Mouse (Mus musculus) liver, embryonic 15.5 days (tissue): ENCODE results near the gene Sergef. TPM values are rescaled to one million over a fixed set of nuclear protein-coding genes. Genes with fewer than 3 reads are reported as not detected.

Source experiments
- ATAC-seq: fragments of 200-750 bp; cut with Nextera tagmentation; 2 replicates; pipeline ENCODE4 v1.8.0; 2017; ENCODE audit warnings: moderate number of reproducible peaks, mild to moderate bottlenecking, moderate library complexity; ENCODE audit not compliant: insufficient read depth
- H3K27ac ChIP-seq: fragments of 300-500 bp; sonication (generic); replicated peaks from 2 replicates; pipeline ENCODE4 v1.5.1; 2015; ENCODE audit warnings: mild to moderate bottlenecking, inconsistent platforms
- H3K27me3 ChIP-seq: fragments of 300-500 bp; sonication (generic); 2 replicates; pipeline ENCODE4 v1.6.1; 2015; ENCODE audit warnings: mild to moderate bottlenecking, inconsistent platforms
- H3K36me3 ChIP-seq: fragments of 300-500 bp; sonication (generic); replicated peaks from 2 replicates; pipeline ENCODE4 v1.6.1; 2015; ENCODE audit warnings: moderate library complexity, mild to moderate bottlenecking, inconsistent platforms
- H3K4me1 ChIP-seq: fragments of 300-500 bp; sonication (generic); replicated peaks from 2 replicates; pipeline ENCODE4 v1.6.1; 2015; ENCODE audit warnings: inconsistent platforms
- H3K4me2 ChIP-seq: fragments of 300-500 bp; sonication (generic); 2 replicates; pipeline ENCODE4 v1.6.1; 2015; ENCODE audit warnings: moderate library complexity, mild to moderate bottlenecking, inconsistent platforms
- H3K4me3 ChIP-seq: fragments of 300-500 bp; sonication (generic); replicated peaks from 2 replicates; pipeline ENCODE4 v1.5.1; 2015; ENCODE audit warnings: mild to moderate bottlenecking, inconsistent platforms
- H3K9ac ChIP-seq: fragments of 300-500 bp; sonication (generic); 2 replicates; pipeline ENCODE4 v1.6.1; 2015; ENCODE audit warnings: moderate library complexity, mild to moderate bottlenecking, inconsistent platforms
- H3K9me3 ChIP-seq: fragments of 300-500 bp; sonication (generic); replicated peaks from 2 replicates; pipeline ENCODE4 v1.6.1; 2016; ENCODE audit warnings: inconsistent platforms
- WGBS: fragments of 180-500 bp; shearing (Covaris S2); methylation state at CpG from one replicate; pipeline ENCODE4 v1.1.7; 2015; ENCODE audit warnings: mixed read lengths; ENCODE audit not compliant: insufficient replicate concordance; 5-methylcytosine and 5-hydroxymethylcytosine counted together
- polyA plus RNA-seq: library from polyadenylated mRNA; unstranded; fragments of >200 nt; fragmentation: Nextera tagmentation; extraction: Ambion mirVana; gene quantifications from 2 replicates; pipeline ENCODE4 v1.2.1, GENCODE M21; 2015

Sergef gene
- polyA plus RNA-seq, 1 experiment from 2014 or later = 5.2 TPM

DNA sequence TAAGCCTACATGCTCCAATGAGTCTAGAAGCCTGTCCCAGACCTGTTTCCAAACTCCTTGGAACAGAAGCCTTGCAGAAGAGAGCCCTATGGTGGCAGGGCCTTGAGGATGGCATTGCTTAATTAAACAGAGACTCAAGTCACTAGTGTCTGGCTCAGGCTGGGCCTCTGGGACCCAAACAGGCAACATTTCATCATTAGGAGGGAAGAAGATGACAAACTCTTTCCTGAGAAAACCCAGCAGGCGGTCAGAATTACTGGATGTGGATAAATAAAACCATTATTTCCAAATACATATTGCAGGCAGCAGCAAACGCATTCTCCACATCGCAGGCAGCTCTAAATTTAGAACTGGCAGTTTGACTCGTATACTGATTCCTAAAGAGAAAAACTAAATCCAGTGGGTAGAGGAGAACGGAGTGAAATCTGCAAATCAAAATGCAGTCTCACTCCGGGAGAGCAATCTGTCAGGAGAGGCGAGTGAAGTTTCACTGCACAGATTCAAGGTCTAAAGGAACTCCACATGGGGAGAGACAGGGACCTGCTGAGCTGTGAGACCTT lies 173.1 kb downstream of the Sergef start:
- no peak for ATAC-seq
- no peak overlapping the region for H3K9ac ChIP-seq
- no peak overlapping the region for H3K27ac ChIP-seq
- H3K4me1 ChIP-seq = no peaks in the 10 kb centered on the region
- no peak overlapping the region for H3K4me2 ChIP-seq
- H3K27me3 ChIP-seq = no peaks in the 10 kb centered on the region
- H3K4me3 ChIP-seq = no peak overlapping the region
- H3K36me3 ChIP-seq = no peaks in the 10 kb centered on the region
- 61% methylated on average over 7 of the region's 7 CpGs for WGBS
- no peaks in the 10 kb centered on the region for H3K9me3 ChIP-seq

DNA sequence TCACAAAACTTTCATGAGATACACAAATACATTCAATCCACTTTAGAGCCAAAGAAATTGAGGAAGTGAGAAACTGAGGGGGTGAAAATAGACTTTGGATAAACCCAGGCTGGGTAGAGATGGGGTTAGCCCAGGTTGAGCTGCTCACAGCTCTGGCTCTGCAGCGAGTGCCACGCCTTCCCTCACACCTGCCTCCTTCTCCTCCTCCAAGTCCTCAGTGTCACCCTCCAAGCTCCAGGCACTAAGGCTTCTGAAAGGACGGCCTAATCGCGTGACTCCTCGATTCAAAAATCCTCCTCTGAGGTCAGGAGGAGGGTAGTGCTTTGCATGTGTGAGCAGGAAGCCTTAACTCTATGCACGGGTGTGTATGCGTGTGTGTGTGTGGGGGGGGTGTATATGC lies 176.5 kb downstream of the Sergef start:
- Histone ChIP-seq H3K27me3 (no peaks in the 10 kb centered on the region), H3K4me1 (no peaks in the 10 kb centered on the region), H3K9me3 (no peaks in the 10 kb centered on the region), H3K4me3 (no peak overlapping the region), H3K36me3 (no peaks in the 10 kb centered on the region), H3K9ac (no peak overlapping the region), H3K4me2 (no peak overlapping the region), H3K27ac (no peak overlapping the region)
- ATAC-seq = no peak
- 67% methylated on average over 8 of the region's 8 CpGs for WGBS

DNA sequence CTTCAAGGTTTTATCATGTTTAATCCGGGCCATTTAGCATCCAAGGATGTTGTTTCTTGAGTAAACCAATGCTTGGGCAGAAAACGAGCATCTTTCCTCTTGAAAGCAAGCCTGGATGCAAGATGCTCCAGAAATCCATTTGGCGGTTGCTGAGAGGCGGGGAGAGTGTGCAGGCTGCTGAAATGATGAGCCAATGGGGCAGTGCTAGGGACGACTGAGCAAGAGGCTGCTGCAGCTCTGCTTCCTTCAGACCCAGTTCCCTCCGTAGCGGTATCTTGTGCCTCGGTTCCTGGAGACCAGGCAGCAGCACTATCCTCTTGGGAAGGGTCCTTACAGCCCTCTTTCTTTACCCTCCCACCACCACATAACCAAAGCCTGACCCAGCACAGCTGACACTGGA lies 177.3 kb downstream of the Sergef start:
- H3K27ac ChIP-seq = no peak overlapping the region
- no peaks in the 10 kb centered on the region for H3K27me3 ChIP-seq
- no peaks in the 10 kb centered on the region for H3K9me3 ChIP-seq
- no peak overlapping the region for H3K4me3 ChIP-seq
- H3K9ac ChIP-seq = no peak overlapping the region
- no peaks in the 10 kb centered on the region for H3K36me3 ChIP-seq
- H3K4me2 ChIP-seq = no peak overlapping the region
- WGBS = 53% methylated on average over 8 of the region's 8 CpGs
- no peaks in the 10 kb centered on the region for H3K4me1 ChIP-seq
- ATAC-seq = no peak

DNA sequence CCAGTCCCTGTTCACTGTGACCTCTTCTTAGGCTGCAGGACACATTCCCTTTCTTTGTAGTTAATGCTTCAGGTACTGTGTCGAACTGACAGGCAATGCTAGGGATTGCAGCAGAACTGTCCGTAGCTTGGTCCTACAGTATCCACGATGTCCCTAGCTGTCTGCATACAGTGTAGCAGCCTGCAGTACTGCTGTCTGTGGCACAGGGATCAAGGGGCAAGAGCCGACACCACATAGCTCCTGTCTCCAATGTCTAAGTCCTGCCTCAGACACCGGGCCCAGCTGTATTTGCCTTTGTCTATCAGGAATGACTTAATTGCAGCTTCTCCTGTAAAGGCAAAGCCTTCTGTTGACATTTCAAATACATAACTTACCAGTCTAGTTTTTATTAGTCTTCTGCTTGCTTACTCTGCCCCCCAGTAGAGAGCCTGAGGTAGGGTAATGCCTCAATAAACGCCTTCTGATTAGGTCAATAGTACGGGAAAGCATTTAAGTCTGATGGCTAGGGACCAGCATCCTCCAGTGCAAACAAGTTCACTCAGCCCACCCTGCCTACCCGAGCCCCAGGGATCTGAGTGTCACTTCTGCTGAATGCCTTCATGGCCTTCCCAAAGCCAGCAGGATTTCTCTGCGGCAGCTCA lies 179.9 kb downstream of the Sergef start:
- Histone ChIP-seq H3K27me3 (no peaks in the 10 kb centered on the region), H3K9me3 (no peaks in the 10 kb centered on the region), H3K9ac (no peak overlapping the region), H3K36me3 (no peaks in the 10 kb centered on the region), H3K4me3 (no peak overlapping the region), H3K27ac (no peak overlapping the region), H3K4me1 (no peaks in the 10 kb centered on the region), H3K4me2 (no peak overlapping the region)
- no peak for ATAC-seq
- WGBS = 70% methylated on average over 9 of the region's 9 CpGs

DNA sequence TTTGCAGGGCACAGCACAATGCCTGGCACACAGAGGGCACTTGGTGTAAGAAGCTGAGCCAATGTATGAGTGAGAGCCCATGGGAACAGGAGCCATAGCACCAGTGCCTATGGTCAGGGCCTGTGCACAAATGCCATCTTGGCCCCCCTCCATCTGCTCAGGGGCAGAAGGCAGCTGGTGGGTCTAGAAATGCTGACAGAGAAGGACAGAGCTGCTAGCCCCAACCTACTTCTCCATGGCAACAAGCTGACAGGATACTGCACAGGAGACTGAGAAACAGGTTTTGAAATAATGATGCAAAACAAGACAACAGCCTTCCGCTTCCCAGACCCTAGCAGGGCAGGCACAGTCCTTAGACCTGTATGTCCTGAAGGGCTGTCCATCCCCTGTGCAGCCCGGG lies 180.4 kb downstream of the Sergef start:
- 63% methylated on average over 2 of the region's 2 CpGs for WGBS
- H3K9ac ChIP-seq = no peak overlapping the region
- H3K36me3 ChIP-seq = no peaks in the 10 kb centered on the region
- no peaks in the 10 kb centered on the region for H3K4me1 ChIP-seq
- ATAC-seq = no peak
- H3K4me2 ChIP-seq = no peak overlapping the region
- no peaks in the 10 kb centered on the region for H3K27me3 ChIP-seq
- H3K4me3 ChIP-seq = no peak overlapping the region
- H3K9me3 ChIP-seq = no peaks in the 10 kb centered on the region
- H3K27ac ChIP-seq = no peak overlapping the region

DNA sequence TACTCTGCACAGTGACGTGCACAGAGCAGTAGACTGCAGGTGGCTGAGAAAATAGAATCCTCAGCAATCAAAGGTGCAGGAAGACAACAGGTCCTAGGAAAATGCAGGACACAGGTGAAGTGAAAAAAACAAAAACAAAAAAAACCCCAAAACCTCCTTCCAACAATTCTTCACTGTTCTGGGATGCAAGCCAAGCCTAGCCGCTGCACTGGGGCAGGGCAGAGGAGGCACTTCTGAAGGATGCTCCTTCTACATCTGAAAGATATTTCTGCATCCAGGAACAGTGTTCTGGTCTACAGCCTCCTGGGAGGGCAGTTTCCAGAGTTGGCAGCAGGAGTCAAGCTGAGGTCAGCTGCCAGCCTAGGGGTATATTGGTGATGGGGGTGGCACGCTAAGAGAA lies 181.7 kb downstream of the Sergef start:
- no peaks in the 10 kb centered on the region for H3K36me3 ChIP-seq
- H3K4me2 ChIP-seq = no peak overlapping the region
- H3K27ac ChIP-seq = no peak overlapping the region
- H3K9me3 ChIP-seq = no peaks in the 10 kb centered on the region
- WGBS = 61% methylated on average over 3 of the region's 3 CpGs
- no peak overlapping the region for H3K4me3 ChIP-seq
- no peaks in the 10 kb centered on the region for H3K27me3 ChIP-seq
- H3K4me1 ChIP-seq = no peaks in the 10 kb centered on the region
- no peak overlapping the region for H3K9ac ChIP-seq
- ATAC-seq = no peak

DNA sequence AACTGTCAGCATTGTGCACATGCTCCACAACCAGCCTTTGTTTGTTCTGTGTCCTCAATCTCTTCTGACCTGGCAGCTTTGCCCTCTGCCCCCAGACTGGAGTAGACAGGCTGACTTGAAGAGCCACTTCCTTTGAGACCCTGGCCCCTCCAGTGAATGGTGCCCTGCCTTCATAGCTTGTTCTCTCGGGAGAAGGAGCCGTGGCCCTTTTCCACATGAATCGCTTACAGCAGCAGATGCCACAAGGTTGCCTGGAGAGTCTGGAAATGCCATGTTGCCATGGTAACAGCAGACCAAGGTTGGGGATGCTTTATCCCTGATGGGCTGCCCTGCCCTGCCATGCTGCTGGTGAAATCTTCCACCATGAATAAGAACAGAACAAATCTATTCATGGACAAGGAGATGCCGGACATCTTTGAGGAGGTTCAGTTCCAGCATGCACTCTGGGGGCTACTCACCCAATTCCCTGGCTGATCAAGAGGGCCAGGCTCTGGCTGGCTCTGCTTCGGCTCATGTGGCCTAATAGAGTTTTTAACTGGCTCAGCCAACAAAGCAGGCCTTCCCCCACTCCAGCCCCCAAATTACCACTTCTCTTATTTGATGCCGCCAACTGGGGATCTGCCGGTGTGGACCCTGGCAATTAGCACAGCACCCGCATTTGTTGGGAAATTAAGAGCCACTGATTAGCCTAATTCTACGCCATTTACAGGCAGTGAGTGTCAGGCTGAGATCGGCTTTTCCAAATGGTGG lies 185.5 kb downstream of the Sergef start:
- WGBS = 59% methylated on average over 10 of the region's 10 CpGs

DNA sequence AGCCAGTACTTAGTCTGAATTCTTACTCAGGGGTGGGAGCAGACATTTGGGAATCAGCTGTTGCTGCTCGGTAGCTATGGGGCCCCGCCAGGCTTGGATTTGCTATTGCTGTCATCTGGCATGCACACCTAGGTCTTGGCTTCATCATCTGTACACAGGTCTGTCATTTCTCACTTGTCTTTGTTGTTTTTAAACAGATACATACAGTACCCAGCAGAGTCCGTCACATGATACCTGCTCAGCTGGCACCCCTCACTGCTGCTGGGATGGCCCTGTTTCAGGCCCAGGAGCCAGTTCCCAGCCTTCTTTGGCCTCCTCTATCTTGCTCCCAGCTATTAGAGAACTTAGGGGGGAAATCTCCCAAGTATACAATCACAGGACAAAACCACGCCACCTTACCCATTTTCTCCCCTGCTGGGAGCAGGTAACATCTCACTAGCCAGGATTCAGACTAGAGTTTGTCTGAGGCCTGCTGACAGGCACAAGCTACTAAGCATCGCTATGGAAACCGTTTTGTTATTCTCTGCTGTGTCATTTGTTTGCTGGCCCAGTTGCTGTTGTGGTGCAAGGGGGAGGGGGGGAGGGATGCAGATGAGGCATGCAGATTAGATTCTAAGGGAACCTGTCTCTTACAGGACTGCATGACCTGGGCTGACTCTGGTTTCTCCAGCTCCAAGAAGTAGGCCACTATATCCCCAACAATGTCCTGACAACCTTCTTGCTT lies 190.5 kb downstream of the Sergef start:
- Histone ChIP-seq H3K9ac (no peak overlapping the region), H3K36me3 (no peaks in the 10 kb centered on the region), H3K4me1 (no peaks in the 10 kb centered on the region), H3K4me2 (no peak overlapping the region), H3K27ac (no peak overlapping the region), H3K4me3 (no peak overlapping the region), H3K27me3 (no peaks in the 10 kb centered on the region), H3K9me3 (no peaks in the 10 kb centered on the region)
- ATAC-seq = no peak
- 62% methylated on average over 6 of the region's 6 CpGs for WGBS

More for the DNA sequence above, 185.5 kb downstream of the Sergef start:
- ATAC-seq = no peak
- H3K4me2 ChIP-seq = no peak overlapping the region
- no peaks in the 10 kb centered on the region for H3K9me3 ChIP-seq
- no peaks in the 10 kb centered on the region for H3K4me1 ChIP-seq
- no peak overlapping the region for H3K9ac ChIP-seq
- H3K4me3 ChIP-seq = no peak overlapping the region
- no peaks in the 10 kb centered on the region for H3K36me3 ChIP-seq
- H3K27ac ChIP-seq = no peak overlapping the region
- H3K27me3 ChIP-seq = no peaks in the 10 kb centered on the region

DNA sequence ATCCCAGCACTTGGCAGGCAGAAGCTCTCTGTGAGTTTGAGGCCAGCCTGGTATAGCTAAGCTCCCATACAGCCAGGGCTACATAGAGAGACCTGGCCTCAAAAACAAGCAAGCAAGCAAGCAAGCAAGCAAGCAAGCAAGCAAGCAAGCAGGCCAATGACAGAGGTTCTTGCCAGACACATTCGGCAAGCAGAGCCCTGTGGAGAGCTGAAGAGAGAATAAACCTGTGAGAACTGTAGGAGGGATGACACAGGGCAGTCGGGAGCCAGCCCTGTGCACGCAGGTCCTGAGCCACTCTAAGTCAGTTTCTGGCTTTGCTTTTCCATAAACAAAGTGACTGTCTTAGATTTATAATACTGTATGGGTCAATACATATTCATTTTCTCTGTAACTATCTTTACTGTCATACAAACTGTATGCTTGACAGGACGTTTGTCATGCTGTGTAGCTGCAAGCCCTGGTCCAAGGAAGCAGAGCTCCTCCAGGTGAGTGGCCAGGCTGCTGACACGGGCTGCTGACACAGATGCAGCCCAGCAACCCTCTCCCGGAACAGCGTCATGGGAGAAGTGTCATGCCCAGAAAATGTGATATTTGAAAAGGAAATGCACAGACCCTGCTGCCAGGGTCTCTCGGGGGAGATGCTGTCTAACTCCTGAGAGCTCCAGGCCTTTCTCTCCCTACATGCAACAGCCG lies 192.0 kb downstream of the Sergef start:
- H3K9me3 ChIP-seq = no peaks in the 10 kb centered on the region
- no peak overlapping the region for H3K4me3 ChIP-seq
- ATAC-seq = no peak
- no peak overlapping the region for H3K4me2 ChIP-seq
- no peak overlapping the region for H3K27ac ChIP-seq
- H3K27me3 ChIP-seq = no peaks in the 10 kb centered on the region
- no peaks in the 10 kb centered on the region for H3K4me1 ChIP-seq
- no peak overlapping the region for H3K9ac ChIP-seq
- 53% methylated on average over 9 of the region's 9 CpGs for WGBS
- H3K36me3 ChIP-seq = no peaks in the 10 kb centered on the region

DNA sequence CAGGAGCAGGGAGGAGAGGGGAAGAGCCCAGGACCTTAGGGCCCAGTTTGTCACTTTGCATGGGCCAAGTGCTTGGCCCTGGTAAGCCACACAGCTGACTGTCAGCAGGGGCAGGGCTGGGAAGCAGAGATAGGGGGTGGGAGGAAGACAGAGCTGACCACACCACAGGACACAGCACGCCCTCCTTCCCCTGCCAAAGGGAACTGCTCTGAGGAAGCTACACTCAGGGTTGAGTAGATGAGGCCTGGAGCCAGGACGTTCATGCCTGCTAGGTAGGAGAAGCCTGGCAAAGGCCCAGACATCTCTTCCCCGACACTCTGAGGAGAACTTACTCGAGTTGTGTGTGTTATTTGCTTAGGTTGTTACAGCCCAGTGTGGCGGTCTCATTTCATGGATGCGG lies 193.7 kb downstream of the Sergef start:
- WGBS = 25% methylated on average over 6 of the region's 6 CpGs
- H3K27me3 ChIP-seq = no peaks in the 10 kb centered on the region
- H3K36me3 ChIP-seq = no peaks in the 10 kb centered on the region
- H3K9me3 ChIP-seq = no peaks in the 10 kb centered on the region
- no peak for ATAC-seq
- no peak overlapping the region for H3K27ac ChIP-seq
- no peaks in the 10 kb centered on the region for H3K4me1 ChIP-seq
- H3K9ac ChIP-seq = no peak overlapping the region
- no peak overlapping the region for H3K4me3 ChIP-seq
- H3K4me2 ChIP-seq = no peak overlapping the region

DNA sequence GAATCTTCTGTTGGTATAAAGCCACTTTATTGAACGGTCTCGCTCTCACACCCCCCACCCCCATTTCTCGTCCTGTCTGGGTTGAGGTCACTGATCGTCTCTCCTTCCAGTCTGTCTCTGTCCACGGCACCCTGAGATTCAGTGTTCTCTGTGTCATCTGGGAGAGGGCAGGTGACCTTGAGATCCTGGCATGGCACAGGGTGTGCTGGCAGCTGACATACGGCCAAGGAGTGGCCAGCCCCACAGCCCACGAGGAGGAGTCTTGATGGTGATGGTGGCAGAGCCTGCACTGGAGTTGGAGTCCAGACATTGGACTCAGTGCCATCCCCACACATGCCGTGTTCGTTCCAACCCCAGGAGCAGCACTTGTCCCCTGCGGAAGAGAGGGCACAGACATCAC lies 196.4 kb downstream of the Sergef start:
- H3K4me3 ChIP-seq = no peak overlapping the region
- no peak overlapping the region for H3K9ac ChIP-seq
- H3K4me1 ChIP-seq = no peaks in the 10 kb centered on the region
- H3K9me3 ChIP-seq = no peaks in the 10 kb centered on the region
- ATAC-seq = no peak
- no peak overlapping the region for H3K27ac ChIP-seq
- H3K4me2 ChIP-seq = no peak overlapping the region
- 68% methylated on average over 10 of the region's 10 CpGs for WGBS
- H3K36me3 ChIP-seq = no peaks in the 10 kb centered on the region
- H3K27me3 ChIP-seq = no peaks in the 10 kb centered on the region
